Mouse (Mus musculus) adrenal gland, adult 2 months (tissue): ENCODE data around the gene Col4a3. TPM values are rescaled to one million over a fixed set of nuclear protein-coding genes. Genes with fewer than 3 reads are reported as not detected.

ENCODE experiments used
- DNase-seq: peaks from one replicate; pipeline ENCODE4 v3.0.0; 2021
- polyA plus RNA-seq: library from polyadenylated mRNA; depleted of rRNA; stranded (reverse); fragments of >200 nt; gene quantifications from 2 replicates; pipeline ENCODE4 v1.2.3, GENCODE M21; 2012
- total RNA-seq, 2 experiments: library from RNA; stranded (reverse); gene quantifications; 2 replicates each; pipeline ENCODE4 v1.2.3; 2021

The Col4a3 gene
- total and polyA plus RNA-seq, 3 experiments = 0.74 to 3.5 (median 1.8) TPM

DNA sequence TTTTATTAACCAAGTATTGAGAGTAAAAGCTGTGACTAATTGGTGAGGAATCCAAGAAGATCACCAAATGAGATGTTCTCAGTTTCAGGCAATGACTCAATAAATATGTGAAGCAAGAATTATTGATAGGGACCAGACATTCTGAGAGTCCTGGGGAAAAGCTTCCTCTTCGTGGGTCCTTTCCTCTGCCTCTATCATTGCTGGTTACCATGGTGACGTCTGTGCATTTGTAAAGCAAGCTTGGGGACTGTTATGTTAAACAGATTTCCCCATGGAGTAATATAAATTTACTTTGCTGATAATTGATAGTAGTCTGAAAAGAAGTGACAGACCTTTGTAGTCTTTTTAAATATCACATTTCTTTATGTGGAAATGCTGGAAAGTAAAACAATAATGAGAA lies 76.8 kb downstream of the Col4a3 start:
- no peak for DNase-seq

DNA sequence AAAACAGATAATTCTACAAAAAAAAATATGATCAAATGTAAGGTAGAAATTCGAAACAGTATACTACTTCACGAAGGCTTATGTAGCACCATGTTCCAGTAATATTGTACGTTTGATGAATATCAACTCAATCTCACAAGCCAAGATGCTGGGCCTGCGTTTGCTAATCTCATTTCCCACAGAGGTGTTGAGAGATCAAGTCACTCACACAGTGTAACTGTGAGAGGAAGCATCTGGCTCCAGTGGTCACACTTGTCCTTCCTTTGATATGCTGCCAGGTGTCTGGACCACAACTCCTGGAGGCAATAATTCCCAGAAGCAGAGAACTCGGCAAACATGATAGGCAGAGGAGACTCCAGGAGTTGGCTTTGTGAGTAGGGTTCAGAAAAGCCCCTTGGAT lies 99.6 kb downstream of the Col4a3 start:
- DNase-seq = no peak

DNA sequence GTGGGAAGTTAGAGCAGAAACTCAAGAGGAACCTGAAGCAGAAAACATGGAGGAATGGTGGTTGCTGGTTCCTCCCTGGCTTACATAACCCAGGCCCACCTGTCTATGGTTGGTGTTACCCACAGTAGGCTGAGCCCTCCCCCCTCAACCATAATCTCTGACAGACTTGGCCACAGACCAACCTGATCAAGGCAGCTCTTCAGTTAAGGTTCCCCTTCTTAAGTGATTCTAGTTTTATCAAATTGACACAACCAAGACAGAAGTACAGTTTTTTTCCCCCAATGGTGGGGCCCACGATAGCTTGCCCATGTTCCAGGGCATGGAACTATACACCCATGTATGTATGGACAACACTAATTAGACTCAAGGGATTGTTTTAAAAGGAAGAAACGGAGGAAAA lies 100.1 kb downstream of the Col4a3 start:
- DNase-seq = no peak

DNA sequence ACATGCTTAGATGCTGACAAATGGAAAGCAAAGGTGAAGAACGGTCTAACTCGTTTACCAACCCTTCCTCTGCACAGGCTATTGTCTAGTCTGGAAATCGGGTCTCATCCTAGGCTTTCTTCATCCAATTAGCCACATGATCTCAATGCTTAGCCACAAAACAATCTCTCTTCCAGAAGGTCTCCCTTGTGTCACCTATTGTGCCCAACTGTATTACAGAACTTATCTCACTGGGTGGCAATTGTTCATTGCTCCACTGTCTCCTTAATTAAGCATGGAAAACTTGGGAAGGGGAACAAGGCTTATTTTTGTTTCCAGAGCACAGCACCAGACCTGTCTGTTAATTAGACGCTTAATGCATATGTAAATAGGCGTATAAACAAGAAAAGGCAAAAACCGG lies 101.2 kb downstream of the Col4a3 start:
- no peak for DNase-seq

DNA sequence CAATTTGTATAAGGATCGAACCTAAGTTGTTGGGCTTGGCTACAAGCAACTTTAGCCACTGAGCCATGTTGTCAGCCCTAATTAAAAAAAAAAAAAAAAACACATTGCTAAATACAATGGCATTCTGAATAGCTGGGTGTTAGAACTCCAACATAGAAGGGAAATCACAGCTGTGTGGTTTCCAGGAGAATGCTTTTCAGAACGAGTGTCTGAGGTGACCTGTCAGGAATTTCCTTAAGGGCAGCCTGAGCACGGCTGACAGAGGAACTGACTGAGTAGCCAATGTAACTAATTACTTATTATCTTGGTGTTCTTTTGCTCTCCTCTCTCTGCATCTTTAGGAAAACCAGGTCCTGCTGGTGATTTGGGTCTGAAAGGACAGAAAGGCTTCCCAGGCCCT lies 109.2 kb downstream of the Col4a3 start:
- no peak for DNase-seq

DNA sequence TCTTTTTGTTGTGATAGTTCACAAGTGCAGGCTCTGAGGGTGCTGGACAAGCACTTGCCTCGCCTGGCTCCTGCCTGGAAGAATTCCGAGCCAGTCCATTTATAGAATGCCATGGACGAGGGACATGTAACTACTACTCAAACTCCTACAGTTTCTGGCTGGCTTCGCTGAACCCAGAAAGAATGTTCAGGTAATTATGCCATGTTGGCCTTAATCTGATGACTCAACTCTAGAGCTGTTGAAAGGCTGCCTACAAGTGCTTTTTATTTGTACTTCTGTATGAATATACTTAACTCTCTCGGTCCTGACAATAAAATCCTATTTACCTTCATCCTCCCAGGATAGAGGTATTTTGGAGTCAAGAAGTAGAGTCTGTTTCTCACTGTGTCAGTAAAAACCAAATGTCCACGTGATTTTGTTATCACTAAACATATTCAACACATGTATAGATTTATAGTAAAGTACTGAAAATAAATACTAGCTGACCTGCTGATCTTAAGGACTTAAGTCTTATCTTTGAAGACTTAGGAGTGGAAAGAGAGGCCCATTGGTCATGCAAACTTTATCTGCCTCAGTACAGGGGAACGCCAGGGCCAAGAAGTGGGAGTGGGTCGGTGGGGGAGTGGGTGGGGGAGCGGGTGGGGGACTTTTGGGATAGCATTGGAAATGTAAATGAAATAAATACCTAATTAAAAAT lies 131.2 kb downstream of the Col4a3 start:
- no peak for DNase-seq

DNA sequence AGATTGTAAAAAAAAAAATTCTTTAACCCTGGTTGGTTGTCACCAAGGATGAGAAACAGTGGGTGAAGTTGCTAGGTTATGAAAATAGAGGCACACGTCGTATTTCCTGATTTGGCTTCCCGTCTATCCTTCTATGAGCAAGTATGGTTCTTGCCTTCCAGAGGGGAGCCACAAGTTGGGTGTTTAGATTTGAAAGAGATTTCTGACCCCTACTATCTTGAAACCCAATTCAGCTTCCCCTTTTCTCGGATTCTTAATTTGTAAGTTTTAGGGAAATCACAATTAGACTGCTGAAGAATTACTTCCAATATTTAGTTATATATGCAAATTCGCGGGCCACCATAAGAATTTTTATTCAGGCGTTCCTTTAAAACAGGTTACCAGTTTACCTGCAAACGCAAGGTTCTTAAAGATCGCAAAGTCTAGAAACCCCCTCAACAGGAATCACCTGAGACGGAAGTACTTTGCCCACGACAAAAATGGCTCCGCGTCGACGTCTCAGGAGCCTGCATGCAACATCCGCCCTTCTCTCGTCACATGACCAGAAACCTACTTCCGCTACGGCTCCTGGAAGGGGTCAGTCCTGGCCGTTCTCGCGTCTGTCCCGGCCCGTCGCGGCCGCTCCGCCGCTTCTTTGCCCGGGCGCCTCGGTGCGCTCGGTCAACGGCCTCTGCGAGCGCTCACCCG lies 137.8 kb downstream of the Col4a3 start, which contains the start of gene Mff:
Mff (plus strand) TSS at position 552 of the 687 bp plus-strand sequence.
- DNase-seq = peak; percentile 96

DNA sequence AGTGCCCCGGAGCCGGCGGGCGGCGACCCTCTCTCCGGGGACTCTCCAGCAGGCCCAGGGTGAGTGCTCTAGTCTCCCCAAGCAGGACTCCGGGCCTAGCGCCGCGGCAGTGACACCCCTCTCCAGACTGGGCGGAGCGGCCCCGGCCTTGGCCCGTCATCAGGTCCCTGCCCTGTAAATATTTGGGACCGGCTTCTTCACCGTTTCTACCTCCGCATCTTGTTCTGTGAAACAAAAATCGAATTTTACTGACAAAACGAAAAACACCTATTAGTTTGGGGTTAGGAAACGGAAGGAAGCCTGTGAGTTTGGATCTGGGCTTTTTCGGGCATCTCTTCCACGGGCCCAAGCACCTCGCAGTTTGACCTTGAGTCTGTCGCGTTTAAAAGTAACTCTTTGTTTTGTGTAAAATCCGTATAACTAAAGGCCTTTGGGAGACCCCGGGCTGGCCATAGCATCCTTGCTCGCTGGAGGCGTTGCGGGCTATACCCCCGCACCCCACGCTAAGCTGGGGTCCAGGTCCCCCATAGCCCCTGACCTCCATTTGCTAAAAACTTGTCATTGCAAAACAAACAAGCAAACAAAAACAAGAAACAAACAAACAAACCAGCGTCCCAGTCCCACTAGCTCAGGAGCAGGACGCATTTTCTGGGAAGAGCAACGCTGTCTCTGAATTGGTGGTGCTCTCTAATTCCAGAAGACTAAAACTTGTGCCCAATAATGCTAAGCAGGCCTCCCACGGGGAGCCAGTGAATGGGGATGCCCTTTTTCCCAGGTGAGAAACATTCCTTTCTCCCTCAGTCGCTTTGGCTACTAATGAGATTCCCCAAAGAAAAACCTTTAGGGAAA lies 138.5 kb downstream of the Col4a3 start:
- DNase-seq = no peak

DNA sequence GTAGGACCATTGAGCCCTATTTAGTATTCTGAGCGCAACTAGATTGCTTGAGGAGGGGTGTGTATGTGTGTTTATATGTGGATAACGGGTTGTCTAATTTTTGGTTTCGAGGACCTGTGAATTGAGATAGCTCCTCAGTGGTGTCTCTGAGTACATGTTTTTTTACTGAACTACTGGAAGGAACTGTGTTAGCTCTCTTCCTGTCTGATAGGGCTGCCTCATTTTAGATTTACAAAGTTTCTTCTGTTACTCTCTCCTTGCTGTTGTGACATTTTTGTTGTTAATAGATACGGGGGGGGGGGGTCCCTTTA lies 139.1 kb downstream of the Col4a3 start:
- no peak for DNase-seq

DNA sequence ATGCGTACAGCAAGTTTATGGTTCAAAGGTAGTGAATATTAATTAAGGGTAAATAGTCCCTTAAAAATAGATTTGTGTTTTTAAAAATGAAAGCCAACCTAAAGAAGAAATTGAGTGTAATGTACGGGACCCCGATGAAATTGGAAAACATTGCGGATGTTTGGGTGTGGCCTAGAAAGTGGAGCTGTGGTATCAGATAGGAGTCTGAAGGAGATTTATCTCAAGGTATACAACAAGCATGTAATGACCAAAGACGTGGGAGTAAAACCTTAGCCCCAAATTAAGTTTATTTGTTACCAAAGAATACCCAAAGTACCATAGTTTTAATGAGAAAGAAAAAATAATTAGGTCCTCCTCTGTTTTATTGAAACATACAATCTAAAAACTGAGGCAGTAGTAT lies 139.8 kb downstream of the Col4a3 start:
- no peak for DNase-seq

DNA sequence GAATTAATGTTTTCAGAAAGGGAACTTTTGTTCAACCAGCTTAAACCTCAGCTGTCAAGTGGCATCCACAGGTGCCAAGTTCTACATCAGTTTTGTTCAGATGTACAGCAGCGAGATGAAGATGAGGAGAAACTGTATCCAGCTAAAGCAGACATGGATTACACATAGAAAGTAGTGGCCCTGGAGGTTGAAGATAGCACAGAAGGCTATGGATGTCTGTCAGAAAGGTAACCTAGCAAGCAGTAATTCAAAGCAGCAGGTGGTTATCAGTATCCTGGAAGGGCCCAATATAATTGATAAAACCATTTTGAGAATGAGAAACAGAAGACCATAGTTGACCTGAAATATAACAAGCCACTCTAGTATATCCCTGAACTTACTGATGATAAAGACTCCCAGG lies 146.6 kb downstream of the Col4a3 start:
- no peak for DNase-seq

- no peak for DNase-seq
Observed at GRCm38 (mm10) chr1:82738066-82738465, 151.3 kb downstream of the Col4a3 start.

DNA sequence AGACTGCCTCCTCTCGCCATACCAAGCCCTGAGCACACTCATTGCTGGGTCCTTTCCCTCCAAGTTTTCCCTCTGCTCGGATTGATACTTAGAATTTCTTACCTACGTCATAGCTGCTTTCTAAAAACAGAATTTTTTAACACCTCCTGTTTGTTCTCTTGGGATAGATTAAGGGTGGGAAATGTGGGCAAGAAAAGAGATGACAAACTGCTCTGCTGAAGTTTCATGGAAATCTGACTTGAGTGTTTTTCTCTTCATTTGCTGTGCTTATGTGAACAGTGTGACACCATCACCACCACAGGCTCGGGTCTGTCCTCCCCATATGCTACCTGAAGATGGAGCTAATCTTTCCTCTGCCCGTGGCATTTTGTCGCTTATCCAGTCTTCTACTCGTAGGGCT lies 154.8 kb downstream of the Col4a3 start:
- DNase-seq = no peak

- DNase-seq = peak; percentile 10
Observed at GRCm38 (mm10) chr1:82743962-82744361, 157.2 kb downstream of the Col4a3 start.

GRCm38 (mm10) chr1:82746408-82746807 lies 159.7 kb downstream of the Col4a3 start:
- no peak for DNase-seq

GRCm38 (mm10) chr1:82747714-82748452 lies 161.2 kb downstream of the Col4a3 start:
- no peak for DNase-seq

DNA sequence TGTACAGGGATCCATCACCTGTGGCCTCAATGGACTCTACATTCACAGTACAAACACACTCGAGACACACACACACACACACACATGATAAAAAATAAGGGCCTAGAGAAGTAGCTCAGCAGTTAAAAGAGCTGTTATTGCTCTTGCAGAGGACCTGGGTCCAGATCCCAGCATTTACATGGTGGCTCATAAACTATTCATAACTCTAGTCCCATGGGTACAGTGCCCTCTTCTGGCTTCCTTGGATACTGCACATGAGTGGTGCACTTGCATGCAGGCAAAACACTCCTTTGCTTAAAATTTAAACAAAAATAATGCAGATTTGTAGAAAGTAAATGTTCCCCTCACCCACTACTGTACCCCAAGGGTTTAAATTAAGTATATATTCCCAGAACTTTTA lies 172.8 kb downstream of the Col4a3 start:
- DNase-seq = no peak

GRCm38 (mm10) chr1:82761454-82762169 lies 174.9 kb downstream of the Col4a3 start:
- no peak for DNase-seq

DNA sequence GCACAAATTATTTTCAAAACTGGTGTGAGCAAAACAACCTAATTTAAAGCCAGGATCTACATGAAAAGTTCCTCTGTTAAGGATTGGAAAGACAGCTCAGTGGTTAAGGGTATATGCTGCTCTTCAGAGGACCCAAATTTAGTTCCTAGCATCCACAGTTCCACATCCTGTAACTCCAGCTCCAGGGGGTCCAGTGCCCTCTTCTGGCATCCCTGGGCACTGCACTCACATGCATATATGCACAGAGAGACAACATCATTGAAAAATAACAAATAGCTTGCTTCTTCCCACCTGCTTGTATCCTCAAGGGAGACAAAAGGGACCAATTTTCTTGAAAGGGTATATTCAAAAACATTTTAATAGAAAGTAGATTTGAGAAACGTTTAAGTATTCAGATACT lies 175.6 kb downstream of the Col4a3 start:
- DNase-seq = no peak

DNA sequence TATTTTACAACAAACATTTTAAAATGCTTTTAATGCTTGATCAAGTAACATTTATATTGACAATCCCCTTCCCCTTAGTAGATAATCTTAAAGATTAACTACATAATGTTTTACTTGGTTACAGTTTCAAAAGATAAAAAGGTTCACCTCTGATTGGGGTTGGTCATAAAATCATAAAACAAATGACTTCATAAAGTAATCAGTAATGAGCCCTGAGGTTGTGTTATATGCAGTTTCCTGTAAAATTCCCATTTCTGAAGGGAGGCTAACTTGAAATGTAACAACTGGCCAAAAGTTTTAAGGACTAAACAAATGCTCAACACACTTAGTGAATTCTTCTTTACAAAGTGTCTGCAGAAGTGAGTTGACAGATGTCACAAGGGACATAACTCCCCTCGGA lies 179.5 kb downstream of the Col4a3 start:
- no peak for DNase-seq

- no peak for DNase-seq
Observed at GRCm38 (mm10) chr1:82766641-82767040, 179.9 kb downstream of the Col4a3 start.

DNA sequence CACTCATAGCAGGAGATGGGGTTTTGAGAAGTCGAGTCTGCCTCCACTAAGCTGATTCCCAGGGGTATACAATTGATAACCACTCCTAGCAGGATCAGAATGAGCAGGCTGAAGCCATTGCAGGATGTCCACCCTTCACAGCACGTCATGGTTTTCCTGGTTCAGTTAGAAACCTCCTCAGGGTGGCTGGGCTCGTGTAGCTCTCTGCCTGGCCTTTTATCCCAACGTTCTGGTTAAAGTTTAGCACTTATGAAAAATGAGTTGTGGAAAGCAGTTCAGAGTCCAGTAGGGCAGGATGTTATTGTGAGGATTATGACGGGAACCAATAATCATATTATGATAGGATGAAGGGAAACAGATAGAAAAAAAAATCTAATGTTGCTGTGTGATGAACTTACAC lies 181.5 kb downstream of the Col4a3 start, which contains the start of gene Tm4sf20:
Tm4sf20 (minus strand) TSS at position 193 of the 400 bp plus-strand sequence.
- no peak for DNase-seq
